Mouse (Mus musculus) CH12.LX (cell line): Measurements from ENCODE around the gene Gm14226. TPM values are rescaled to one million over a fixed set of nuclear protein-coding genes. Genes with fewer than 3 reads are reported as not detected.

Experiments used
- polyA plus RNA-seq: library from polyadenylated mRNA; unstranded; fragments of >175 nt; gene quantifications from 2 replicates; pipeline ENCODE4 v1.2.1, GENCODE M21; 2012; ENCODE audit warnings: low read depth; ENCODE audit not compliant: insufficient read length
- total RNA-seq, 2 experiments: library from RNA; depleted of rRNA; stranded (reverse); fragments of 300-350 nt in 1 of 2; fragments of >200 nt in 1 of 2; gene quantifications; 2 replicates each; pipeline ENCODE4 v1.2.3; 2012 to 2014

Gene Gm14226
- total and polyA plus RNA-seq, 3 experiments = not detected

Other genes with a start within 250 kb of the Gm14226 start
- not detected in 2 replicates for gene Gm14214, start 248.2 kb upstream of the Gm14226 start, total RNA-seq (2012; rRNA removed)
- gene Gm14214, start 248.2 kb upstream of the Gm14226 start, total RNA-seq (2014; rRNA removed) = not detected in 2 replicates
- 0.41 TPM in 1 of 2 replicates, not detected in the other for gene Gm14214, start 248.2 kb upstream of the Gm14226 start, polyA plus RNA-seq
- 214 and 228 TPM in 2 replicates for gene Raly, start 227.2 kb upstream of the Gm14226 start, total RNA-seq (2012; rRNA removed)
- 334 and 341 TPM in 2 replicates for gene Raly, start 227.2 kb upstream of the Gm14226 start, total RNA-seq (2014; rRNA removed)
- gene Raly, start 227.2 kb upstream of the Gm14226 start, polyA plus RNA-seq = 277 and 285 TPM in 2 replicates
- 10.9 and 11.8 TPM in 2 replicates for gene a, start 226.9 kb upstream of the Gm14226 start, total RNA-seq (2012; rRNA removed)
- 23.8 and 25.4 TPM in 2 replicates for gene a, start 226.9 kb upstream of the Gm14226 start, total RNA-seq (2014; rRNA removed)
- 7.2 and 7.8 TPM in 2 replicates for gene a, start 226.9 kb upstream of the Gm14226 start, polyA plus RNA-seq
- 116 and 126 TPM in 2 replicates for gene Eif2s2, start 125.3 kb upstream of the Gm14226 start, total RNA-seq (2012; rRNA removed)
- gene Eif2s2, start 125.3 kb upstream of the Gm14226 start, total RNA-seq (2014; rRNA removed) = 256 and 269 TPM in 2 replicates
- 219 and 276 TPM in 2 replicates for gene Eif2s2, start 125.3 kb upstream of the Gm14226 start, polyA plus RNA-seq
- gene Ahcy, start 56.2 kb downstream of the Gm14226 start, total RNA-seq (2012; rRNA removed) = 514 and 556 TPM in 2 replicates
- gene Ahcy, start 56.2 kb downstream of the Gm14226 start, total RNA-seq (2014; rRNA removed) = 529 and 543 TPM in 2 replicates
- 364 and 444 TPM in 2 replicates for gene Ahcy, start 56.2 kb downstream of the Gm14226 start, polyA plus RNA-seq
- 28.5 and 31.1 TPM in 2 replicates for gene Itch, start 115.2 kb downstream of the Gm14226 start, total RNA-seq (2012; rRNA removed)
- gene Itch, start 115.2 kb downstream of the Gm14226 start, total RNA-seq (2014; rRNA removed) = 46.6 and 51.4 TPM in 2 replicates
- 23.0 and 25.3 TPM in 2 replicates for gene Itch, start 115.2 kb downstream of the Gm14226 start, polyA plus RNA-seq
- 152 and 166 TPM in 2 replicates for gene Dynlrb1, start 218.3 kb downstream of the Gm14226 start, total RNA-seq (2012; rRNA removed)
- gene Dynlrb1, start 218.3 kb downstream of the Gm14226 start, total RNA-seq (2014; rRNA removed) = 221 and 290 TPM in 2 replicates
- 302 and 312 TPM in 2 replicates for gene Dynlrb1, start 218.3 kb downstream of the Gm14226 start, polyA plus RNA-seq